Mouse (Mus musculus) adrenal gland, postnatal 25 days (tissue): ENCODE measurements at regions not wholly inside any gene's neighbourhood (a gene's known extent, or its start where the extent isn't known, plus 50 kb on each side); places are given as distances from the start of the nearest gene placed in this dataset.

ENCODE experiments used
- DNase-seq: peaks from one replicate; pipeline ENCODE4 v3.0.0; 2021; ENCODE audit warnings: mixed read lengths

DNA sequence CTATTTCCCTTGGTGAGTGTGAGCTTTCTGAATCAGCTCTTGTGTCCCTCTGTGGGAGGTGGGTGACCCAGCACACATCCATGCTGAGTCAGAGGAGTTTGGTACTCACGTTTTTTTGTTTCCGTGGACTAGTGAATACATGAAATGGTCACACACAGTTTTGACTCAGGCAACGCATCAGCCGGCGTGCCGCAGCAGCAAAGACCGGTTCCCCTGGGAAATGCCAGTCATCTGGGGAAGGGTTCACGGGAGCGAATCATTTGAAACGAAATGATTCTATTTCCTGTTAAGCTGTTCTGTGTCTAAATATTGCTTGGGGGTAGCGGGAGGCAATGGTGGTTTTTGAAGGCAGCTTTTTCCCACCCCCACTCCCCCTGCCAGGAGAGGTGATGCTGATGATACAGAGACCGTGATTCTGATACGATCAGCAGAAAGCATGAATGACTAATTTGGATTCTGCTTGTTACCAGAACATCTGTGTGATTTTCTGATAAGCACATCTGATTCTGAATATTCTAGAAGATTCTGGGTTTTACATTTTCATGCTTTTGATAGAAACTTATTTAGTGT lies 223.5 kb downstream of the Klf5 start:
- DNase-seq = no peak

GRCm38 (mm10) chr14:99535781-99536180 lies 237.3 kb downstream of the Klf5 start:
- DNase-seq = no peak

DNA sequence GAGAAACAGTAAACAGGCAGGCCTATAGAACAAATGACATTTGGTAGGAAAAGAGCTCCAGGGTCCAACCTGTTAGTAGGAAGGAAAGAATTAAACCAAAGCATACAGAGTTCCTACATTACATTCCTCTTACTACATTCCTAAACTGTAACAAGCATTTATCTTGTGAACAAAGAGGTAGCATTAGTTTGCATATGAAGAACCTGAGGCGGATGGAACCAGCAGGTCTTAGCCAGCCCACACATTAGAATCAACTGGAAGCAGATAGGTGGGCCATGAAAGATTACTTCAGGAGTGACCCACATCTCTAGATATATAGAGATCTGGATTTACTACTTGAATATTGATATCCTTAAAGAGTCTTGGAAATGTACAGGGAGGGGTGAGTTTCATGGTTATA lies 238.8 kb downstream of the Klf5 start:
- DNase-seq = no peak

- no peak for DNase-seq
Observed at GRCm38 (mm10) chr14:99541716-99542115, 243.2 kb downstream of the Klf5 start.

GRCm38 (mm10) chr14:99547931-99548330 lies 249.4 kb downstream of the Klf5 start:
- no peak for DNase-seq

DNA sequence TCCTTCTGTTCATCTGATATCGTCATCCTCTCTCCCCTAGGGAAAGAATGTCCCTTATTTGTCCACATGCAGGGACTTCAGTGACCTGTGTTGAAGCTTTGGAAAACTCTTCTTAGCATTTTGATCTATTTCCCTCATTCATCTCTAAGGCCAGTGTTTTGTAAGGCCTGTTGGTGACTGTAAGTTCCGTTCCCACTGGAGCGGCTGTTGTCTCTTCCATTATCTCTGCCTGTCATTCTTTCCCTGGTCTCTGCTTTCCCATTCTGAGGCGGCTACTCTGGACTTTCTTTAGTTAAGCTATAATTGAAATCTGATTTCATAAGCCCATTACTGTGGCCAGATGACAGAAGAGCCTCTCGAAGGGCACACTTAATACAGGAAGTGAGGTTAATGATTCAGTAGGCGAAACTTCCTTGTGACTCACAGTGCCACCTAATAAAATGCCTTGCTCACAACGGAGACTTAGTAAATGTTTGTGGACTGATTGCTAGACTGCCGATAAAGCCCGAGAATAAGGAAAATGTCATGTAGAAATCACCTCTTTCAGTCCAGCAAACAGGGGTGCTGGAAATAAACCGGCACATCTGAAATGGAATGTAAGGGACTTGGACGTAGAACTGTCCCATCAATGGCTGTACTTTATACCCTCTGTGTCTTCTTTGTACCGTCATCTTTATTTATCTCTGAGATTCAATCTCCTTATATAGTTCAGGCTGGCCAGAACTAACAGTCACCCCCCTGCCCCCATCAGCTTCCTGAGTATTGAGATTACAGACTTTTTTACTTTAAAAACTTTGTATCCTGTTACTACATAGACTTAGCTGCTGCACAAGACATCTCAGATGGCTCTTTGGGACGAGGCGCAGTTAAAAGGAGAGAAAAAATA lies 250.1 kb downstream of the Klf5 start:
- no peak for DNase-seq

- DNase-seq = no peak
Observed at GRCm38 (mm10) chr14:99564024-99564423, 265.5 kb downstream of the Klf5 start.

DNA sequence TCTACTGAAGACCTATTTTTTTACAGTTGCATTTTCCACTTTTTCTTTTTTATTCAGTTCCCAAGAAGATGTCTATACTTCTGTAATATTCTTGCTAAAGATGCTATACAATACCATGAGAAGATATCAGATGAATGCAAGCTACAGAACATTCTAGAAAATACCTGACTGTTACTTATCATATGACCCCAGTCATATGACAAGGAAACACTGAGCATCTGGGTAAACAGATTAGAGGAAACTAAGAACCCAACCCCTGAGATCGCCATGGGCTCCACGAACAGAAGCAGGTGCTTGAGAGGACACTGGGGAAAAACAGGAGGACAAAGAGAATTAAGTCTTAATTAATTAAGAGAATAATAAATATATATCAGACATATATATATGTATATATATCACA lies 275.7 kb downstream of the Klf5 start:
- no peak for DNase-seq

GRCm38 (mm10) chr14:99578665-99579064 lies 280.2 kb downstream of the Klf5 start:
- DNase-seq = peak; percentile 12

DNA sequence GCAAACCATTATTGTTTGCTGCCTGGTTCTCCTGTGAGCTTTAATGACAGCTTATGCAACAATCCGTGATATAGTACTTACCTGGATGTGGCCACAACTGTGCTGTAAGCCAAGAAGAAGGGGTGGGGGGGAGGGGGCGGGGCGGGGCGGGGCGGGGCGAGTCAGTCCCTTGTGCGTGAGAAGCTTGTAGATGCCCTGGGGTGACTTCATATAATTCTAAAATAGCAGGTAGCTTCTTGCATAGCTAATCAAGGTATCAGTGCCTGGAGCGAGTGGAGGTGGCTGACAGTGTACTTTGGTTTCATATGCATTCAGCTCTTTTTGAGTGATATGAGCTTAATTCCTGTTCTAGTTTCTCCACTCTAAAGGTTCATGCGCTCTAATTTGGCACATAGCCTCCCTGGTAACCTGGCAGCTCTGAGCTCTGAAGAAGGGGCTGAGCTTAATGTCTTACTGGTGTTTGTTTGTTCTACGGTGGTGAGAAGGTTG lies 280.8 kb downstream of the Klf5 start:
- no peak for DNase-seq

DNA sequence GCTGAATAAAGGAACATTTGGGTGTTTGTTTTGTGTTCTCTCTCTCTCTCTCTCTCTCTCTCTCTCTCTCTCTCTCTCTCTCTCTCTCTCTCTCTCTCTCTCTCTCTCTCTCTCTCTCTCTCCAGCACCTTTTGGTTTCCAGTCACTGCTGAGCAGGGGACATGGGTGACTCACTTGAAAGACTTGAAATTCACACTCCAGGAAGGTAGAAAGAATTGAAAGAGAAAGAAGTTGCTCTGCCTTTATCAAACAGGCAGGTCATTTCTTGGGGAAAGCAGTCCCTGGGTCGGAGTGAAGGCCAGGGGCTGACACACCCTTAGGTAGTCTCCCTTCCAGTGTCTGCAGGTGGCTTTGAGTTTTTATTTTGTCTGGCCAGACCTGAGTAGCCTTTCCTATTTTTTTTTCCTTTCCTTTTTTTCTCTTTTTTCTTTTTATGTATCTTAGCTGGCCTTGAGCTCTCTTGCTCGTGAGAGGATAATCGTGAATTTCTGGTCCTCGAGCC lies 281.3 kb downstream of the Klf5 start:
- DNase-seq = no peak

GRCm38 (mm10) chr14:99584144-99584543 lies 285.7 kb downstream of the Klf5 start:
- DNase-seq = no peak

DNA sequence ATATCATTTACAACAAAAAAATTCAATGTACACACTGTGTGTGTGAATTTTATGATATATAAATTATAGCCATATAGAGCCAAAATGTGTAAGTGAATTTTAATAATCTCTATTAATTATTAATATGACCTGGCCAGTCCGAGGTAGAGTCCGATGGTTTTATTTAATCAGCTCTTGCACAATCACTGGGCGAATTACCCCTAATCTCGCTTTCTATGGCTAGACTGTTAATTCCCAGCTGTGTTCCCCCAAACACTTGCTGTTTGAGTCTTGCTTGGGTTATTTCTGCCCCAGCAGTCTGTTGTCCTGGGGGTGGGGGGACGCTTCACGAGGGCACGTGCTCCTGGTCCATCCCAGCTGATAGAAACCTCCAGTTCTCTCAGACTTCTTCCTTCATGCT lies 287.5 kb downstream of the Klf5 start:
- no peak for DNase-seq

- DNase-seq = no peak
Observed at GRCm38 (mm10) chr14:99590854-99591470, 292.5 kb downstream of the Klf5 start.

GRCm38 (mm10) chr14:99592922-99593321 lies 294.4 kb downstream of the Klf5 start:
- DNase-seq = no peak

DNA sequence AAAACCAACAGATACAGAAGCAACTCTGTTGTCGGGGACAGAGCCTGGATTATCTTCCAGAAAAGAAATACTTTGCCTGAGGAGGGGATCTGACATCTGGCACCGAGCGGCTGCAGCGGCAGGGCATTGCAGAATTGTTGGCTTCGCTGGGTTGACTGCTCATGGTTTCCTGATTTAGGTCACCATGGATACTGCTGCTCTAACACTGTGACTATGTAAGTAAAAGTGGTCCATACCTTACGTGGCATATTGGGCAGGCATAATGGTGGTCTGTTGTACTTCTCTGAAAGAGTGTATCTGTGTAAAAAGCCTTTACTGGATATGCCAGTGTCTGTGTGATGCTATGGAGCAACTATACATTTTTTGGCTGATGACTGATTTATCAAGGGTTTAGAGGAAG lies 295.4 kb downstream of the Klf5 start:
- DNase-seq = no peak

DNA sequence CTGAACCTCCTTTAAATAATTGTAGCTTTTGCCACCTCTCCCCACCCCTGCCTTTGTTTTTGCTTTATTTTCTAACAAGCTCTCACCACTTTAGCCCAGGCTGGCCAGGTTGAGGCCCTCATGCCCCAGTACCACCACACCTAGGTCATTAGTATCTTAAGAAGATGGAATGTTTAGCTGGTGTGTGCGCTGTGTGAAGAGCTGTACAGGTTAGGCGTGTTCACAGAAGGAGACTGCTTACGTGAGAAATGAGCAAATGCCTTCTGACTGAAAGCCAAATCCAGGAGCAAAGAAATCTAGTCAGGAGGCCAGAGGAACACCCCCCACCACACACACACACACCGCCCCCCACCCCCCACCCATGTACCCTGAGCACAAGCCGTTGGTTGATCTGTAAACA lies 303.4 kb downstream of the Klf5 start:
- no peak for DNase-seq

DNA sequence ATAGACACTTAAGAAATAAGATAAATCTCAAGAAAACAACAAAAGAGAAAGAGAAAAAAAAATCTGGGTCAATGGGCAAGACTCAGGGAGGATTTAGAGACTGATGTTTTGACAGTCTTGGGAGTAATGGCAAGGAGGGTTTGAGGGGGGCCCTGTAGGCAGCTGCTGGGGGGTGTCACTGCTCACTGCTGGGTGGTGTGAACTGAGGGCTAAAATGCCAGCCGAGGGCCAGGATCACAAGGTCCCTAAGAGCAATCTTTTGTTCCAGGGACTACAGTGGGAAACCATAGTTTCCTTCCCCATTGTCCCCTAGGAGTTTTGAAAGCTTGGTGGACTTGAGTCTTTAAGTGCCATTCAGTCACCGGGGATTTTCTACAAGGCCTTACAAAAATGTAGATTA lies 304.8 kb downstream of the Klf5 start:
- no peak for DNase-seq

DNA sequence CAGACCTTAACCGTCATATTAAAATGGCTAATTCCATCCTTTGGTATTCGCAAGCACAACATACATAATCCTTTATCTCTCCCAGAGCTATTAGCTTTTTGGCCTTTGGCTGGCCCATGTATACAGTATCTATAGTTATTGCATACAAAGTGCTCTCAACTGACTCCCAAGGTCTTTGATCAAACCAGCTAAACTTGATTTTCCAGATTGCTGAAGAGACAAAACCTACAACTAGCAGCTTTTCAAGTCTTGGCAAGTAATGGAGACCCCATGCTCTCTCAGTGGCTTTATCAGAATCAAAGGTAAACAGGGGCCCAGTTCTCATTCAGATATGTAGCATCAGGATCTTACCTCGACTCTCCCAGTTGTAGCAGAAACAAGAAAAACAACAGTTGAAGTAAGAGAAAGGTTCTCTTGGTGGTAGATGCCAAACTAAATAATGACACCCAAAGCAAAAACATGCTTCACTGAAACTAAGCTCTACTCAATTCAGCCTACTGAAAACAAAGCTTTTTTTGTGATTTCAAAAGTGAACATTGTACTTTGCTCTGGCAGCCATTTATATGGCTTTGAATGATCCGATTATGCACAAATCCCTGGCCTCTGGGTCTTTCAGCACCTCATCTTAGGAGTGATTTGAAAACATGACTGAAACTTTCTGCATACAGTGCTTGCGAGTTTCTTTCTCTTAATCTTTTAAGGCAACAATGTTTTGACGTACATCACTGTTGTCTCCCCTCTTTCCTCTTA lies 307.0 kb downstream of the Klf5 start:
- no peak for DNase-seq

DNA sequence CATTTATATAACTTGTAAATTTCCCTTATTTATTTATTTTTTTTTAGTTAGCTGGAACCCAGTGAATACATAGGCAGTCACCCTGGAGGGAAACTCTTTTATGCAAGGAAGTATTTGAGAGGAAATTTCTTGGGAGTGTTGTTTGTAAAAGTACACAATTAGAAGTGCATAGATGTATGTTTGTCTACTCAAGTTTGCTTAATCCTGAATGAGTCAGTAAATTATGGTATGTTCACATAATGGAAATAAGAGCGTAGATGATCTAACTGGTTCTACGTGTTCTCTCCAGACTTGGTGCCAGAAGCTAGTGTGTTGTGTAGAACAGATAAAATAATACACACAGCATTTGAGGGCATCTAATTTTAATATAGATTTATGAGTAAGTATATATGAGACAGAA lies 310.5 kb downstream of the Klf5 start:
- DNase-seq = no peak

- DNase-seq = no peak
Observed at GRCm38 (mm10) chr14:99611435-99611834, 312.9 kb downstream of the Klf5 start.

DNA sequence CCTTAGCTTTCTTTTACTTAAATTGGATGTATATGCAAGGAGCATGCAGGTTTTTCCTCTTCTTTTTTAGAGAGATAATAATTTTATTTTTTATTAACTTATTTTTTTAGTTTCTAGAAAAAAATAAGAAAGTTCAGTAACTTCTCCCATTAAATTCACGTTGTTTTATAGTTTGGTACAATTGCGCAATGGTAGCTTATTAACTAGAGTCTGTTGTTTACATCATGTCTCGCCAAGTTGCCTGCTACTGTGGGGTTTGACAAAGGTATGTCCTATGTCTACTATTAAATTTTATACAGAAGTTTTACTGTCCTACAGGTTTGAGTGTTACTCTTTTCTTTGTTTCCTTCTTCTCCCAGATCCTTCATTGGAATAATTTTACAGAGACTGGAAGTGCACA lies 313.6 kb downstream of the Klf5 start:
- no peak for DNase-seq

GRCm38 (mm10) chr14:99614748-99615147 lies 316.3 kb downstream of the Klf5 start:
- DNase-seq = no peak
